Comparison of ENCODE assay signal across 20 mouse cellular contexts in genomic region chr12:111899646-111900045, GRCm38 (mm10).
"Had no signal": no experiment of that assay in that cellular context is flagged by ENCODE, and none has a peak within 500 bp of the region (broad histone marks: within the 10 kb centered on the region; RNA-seq: fewer than 3 reads in every experiment).

No protein-coding gene starts in this region.

- H3K9ac ChIP-seq: liver, embryonic 14.5 days; lung, embryonic 14.5 days; midbrain, embryonic 12.5 days; neural tube, embryonic 13.5 days; neural tube, embryonic 15.5 days; stomach, embryonic 15.5 days had no signal

- ATAC-seq: midbrain, embryonic 16.5 days had no signal

- DNase-seq: lung, adult 18-20 months; lung, embryonic 14.5 days; lung, postnatal 10 days; lung, postnatal 4 days; midbrain, embryonic 14.5 days; retina, postnatal 1 day; right cerebral cortex, adult 18-20 months; right cerebral cortex, postnatal 25 days; right cerebral cortex, postnatal 4 days; thymus, adult 2 months; thymus, postnatal 25 days; thymus, postnatal 4 days had no signal

- H3K27ac ChIP-seq: liver, embryonic 14.5 days; midbrain, embryonic 10.5 days; midbrain, embryonic 12.5 days; neural tube, embryonic 13.5 days; neural tube, embryonic 15.5 days; stomach, embryonic 15.5 days had no signal

- H3K36me3 ChIP-seq: midbrain, embryonic 10.5 days; midbrain, embryonic 12.5 days; neural tube, embryonic 13.5 days; neural tube, embryonic 15.5 days; stomach, embryonic 15.5 days had no signal

- H3K4me3 ChIP-seq: midbrain, embryonic 10.5 days; midbrain, embryonic 12.5 days; myocyte; neural tube, embryonic 13.5 days; neural tube, embryonic 15.5 days; stomach, embryonic 15.5 days had no signal

- H3K4me1 ChIP-seq: midbrain, embryonic 12.5 days had no signal

- H3K4me2 ChIP-seq: lung, embryonic 14.5 days; midbrain, embryonic 12.5 days; neural tube, embryonic 13.5 days; neural tube, embryonic 15.5 days; stomach, embryonic 15.5 days had no signal

- H3K9me3 ChIP-seq: midbrain, embryonic 10.5 days; midbrain, embryonic 12.5 days; neural tube, embryonic 13.5 days; neural tube, embryonic 15.5 days; stomach, embryonic 15.5 days had no signal

- H3K27me3 ChIP-seq: neural tube, embryonic 13.5 days; neural tube, embryonic 15.5 days; stomach, embryonic 15.5 days had no signal
